Mouse (Mus musculus): ENCODE data around the gene Zkscan2.

DNA sequence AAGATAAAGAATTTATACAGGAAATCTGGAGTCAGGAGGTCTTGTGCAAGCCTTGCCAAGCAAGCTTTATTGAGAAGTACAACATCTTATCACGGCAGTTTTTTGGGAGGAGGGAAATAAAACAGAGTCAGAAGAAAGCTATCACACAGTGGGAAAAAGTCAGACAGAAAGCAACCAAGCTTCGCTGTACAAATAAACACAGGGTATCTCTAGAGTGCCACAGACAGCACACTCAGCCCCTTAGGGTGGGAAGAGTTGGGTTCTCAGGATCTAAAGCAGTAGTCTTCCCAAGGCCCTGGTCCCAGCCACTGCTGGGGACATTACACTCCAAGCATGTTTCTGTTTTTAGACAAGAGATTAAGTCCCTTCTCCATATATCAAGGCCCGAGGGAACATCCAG lies 28.9 kb upstream of the Zkscan2 start:
- TF ChIP-seq GATA1 (IDR thresholded peaks at IDR 0.05; ENCODE audit: borderline replicate concordance, low read length) (no peak), FLI1 (IDR thresholded peaks at IDR 0.05; ENCODE audit: low read length) (no peak)

All from megakaryocyte, embryonic 14.5 days (primary cell).